Mouse (Mus musculus) liver, embryonic 14.5 days (tissue): ENCODE results near the gene Pphln1. TPM values are rescaled to one million over a fixed set of nuclear protein-coding genes. Genes with fewer than 3 reads are reported as not detected.

Experiments
- ATAC-seq: fragments of 200-750 bp; cut with Nextera tagmentation; 2 replicates; pipeline ENCODE4 v1.8.0; 2017; ENCODE audit warnings: moderate number of reproducible peaks, mild to moderate bottlenecking, moderate library complexity; ENCODE audit not compliant: insufficient read depth
- DNase-seq, 3 experiments: peaks; one replicate each; pipeline ENCODE4 v3.0.0-alpha.2; 2012 to 2013; ENCODE audit warnings: low read depth in 3 of 3, low spot score in 3 of 3
- H3K27ac ChIP-seq: fragments of 300-500 bp; sonication (generic); 2 replicates; pipeline ENCODE4 v1.5.1; 2014; ENCODE audit warnings: moderate library complexity, mild to moderate bottlenecking, control low read depth, inconsistent platforms
- H3K27me3 ChIP-seq: fragments of 300-500 bp; sonication (generic); 2 replicates; pipeline ENCODE4 v1.6.1; 2014; ENCODE audit warnings: mild to moderate bottlenecking, low read length, moderate library complexity; ENCODE audit not compliant: control insufficient read depth, insufficient read depth
- H3K36me3 ChIP-seq: fragments of 300-500 bp; sonication (generic); replicated peaks from 2 replicates; pipeline ENCODE4 v1.6.1; 2014; ENCODE audit warnings: low read depth; ENCODE audit not compliant: control insufficient read depth, insufficient read depth
- H3K4me1 ChIP-seq, 2 experiments: fragments of 200-500 bp in 1 of 2; fragments of 300-500 bp in 1 of 2; sonication (generic) in 1 of 2; replicated peaks; 2 replicates each; pipeline ENCODE4 v1.6.1; 2012 to 2014; ENCODE audit warnings: antibody characterized with exemption in 1 of 2, inconsistent platforms in 1 of 2, low read length in 1 of 2; ENCODE audit not compliant: control insufficient read depth in 2 of 2, insufficient read depth in 2 of 2
- H3K4me2 ChIP-seq: fragments of 300-500 bp; sonication (generic); 2 replicates; pipeline ENCODE4 v1.6.1; 2014; ENCODE audit warnings: low read depth, mild to moderate bottlenecking, control low read depth, moderate library complexity
- H3K4me3 ChIP-seq, 2 experiments: fragments of 200-500 bp in 1 of 2; fragments of 300-500 bp in 1 of 2; sonication (generic) in 1 of 2; 2 replicates each; pipeline ENCODE4 v1.5.1; 2012 to 2014; ENCODE audit warnings: low read depth in 2 of 2, low read length in 2 of 2, mild to moderate bottlenecking in 2 of 2, control low read depth in 1 of 2, inconsistent platforms in 1 of 2, moderate library complexity in 1 of 2; ENCODE audit not compliant: insufficient read depth in 1 of 2
- H3K9ac ChIP-seq: fragments of 300-500 bp; sonication (generic); replicated peaks from 2 replicates; pipeline ENCODE4 v1.6.1; 2014; ENCODE audit warnings: mild to moderate bottlenecking, control low read depth, moderate library complexity
- H3K9me3 ChIP-seq: fragments of 300-500 bp; sonication (generic); 2 replicates; pipeline ENCODE4 v1.6.1; 2016; ENCODE audit warnings: low read length, mixed read lengths; ENCODE audit not compliant: control insufficient read depth
- CTCF ChIP-seq: IDR thresholded peaks from 2 replicates; pipeline ENCODE4 v1.5.1; 2016; ENCODE audit warnings: antibody characterized with exemption, low read depth, control low read depth
- EP300 ChIP-seq: IDR thresholded peaks from 2 replicates; pipeline ENCODE4 v1.6.1; 2016; ENCODE audit warnings: antibody characterized with exemption, low read depth
- WGBS: fragments of 180-500 bp; shearing (Covaris S2); extraction: QIAGEN DNeasy Blood & Tissue Kit; methylation state at CpG from one replicate; pipeline ENCODE4 v1.1.7; 2014; ENCODE audit not compliant: insufficient replicate concordance; 5-methylcytosine and 5-hydroxymethylcytosine counted together
- polyA plus RNA-seq, 2 experiments: library from polyadenylated mRNA; depleted of rRNA in 1 of 2; stranded (reverse) in 1 of 2; unstranded in 1 of 2; fragments of >200 nt; fragmentation: Nextera tagmentation in 1 of 2; extraction: Ambion mirVana in 1 of 2; gene quantifications; 2 replicates each; pipeline versions ENCODE4 v1.2.1 to v1.2.3; 2012 to 2014

Gene Pphln1
- polyA plus RNA-seq, 2 experiments = 9.6 to 9.7 TPM

DNA sequence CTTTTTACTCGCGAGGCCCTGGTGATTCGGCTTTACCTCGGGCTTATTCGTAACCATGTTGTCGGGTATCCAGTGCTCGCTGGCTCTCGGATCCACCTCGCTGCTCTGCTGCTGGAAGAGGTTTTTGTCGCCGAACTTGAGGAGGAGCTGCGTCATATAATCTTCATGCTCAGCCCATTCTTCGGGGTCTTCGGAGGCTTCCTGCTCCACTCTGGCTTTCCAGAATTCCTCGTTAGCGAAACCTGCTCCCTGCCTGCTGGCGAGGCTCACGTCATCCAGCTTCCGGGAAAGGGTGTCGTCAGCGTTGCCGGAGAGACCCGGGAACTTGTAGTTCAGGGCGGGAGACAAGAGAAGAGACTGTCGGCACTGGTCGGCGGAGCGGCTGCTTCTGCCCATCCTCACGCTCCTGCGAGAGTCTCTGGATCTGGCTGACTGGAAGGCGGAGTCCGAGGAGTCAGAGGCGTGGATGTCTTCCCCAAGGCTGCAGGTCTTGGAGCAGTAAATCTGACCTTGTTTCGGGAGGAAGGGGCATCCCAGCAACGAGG is 105.1 kb downstream of the Pphln1 start:
- ATAC-seq = no peak
- DNase-seq = no peak
- H3K27me3 ChIP-seq = no peaks in the 10 kb centered on the region
- H3K4me3 ChIP-seq = no peak overlapping the region
- WGBS = 91% methylated on average over 35 of the region's 35 CpGs
- no peak overlapping the region for H3K9ac ChIP-seq
- no peak overlapping the region for H3K27ac ChIP-seq
- no peak for TF ChIP-seq EP300
- TF ChIP-seq CTCF = no peak
- no peaks in the 10 kb centered on the region for H3K4me1 ChIP-seq
- peaks cover 8% of the 10 kb centered on the region for H3K36me3 ChIP-seq
- no peaks in the 10 kb centered on the region for H3K9me3 ChIP-seq
- H3K4me2 ChIP-seq = no peak overlapping the region

DNA sequence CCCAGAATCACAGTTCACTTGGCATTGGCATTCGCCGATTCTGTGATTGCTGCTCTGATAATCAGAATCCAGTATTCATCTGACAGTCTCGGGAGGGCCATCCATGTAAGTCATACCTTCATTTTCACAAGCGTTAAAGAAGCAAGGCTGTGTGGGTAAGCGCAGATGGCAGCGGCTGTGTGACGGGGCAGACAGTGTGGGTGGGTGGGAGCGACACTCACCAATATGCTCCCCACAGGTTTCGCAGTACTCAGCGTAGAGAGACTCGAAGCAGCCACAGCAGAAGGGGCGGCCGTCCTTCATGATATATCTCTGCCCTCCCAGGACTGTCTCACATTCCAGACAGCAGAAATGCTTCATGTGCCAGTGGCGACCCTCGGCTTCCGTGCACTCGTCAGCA is 106.7 kb downstream of the Pphln1 start:
- H3K9ac ChIP-seq = no peak overlapping the region
- WGBS = 85% methylated on average over 17 of the region's 17 CpGs
- peaks cover 8% of the 10 kb centered on the region for H3K36me3 ChIP-seq
- ATAC-seq = no peak
- H3K4me2 ChIP-seq = no peak overlapping the region
- DNase-seq = no peak
- H3K27me3 ChIP-seq = no peaks in the 10 kb centered on the region
- no peak overlapping the region for H3K27ac ChIP-seq
- TF ChIP-seq CTCF (no peak), EP300 (no peak)
- H3K9me3 ChIP-seq = no peaks in the 10 kb centered on the region
- H3K4me1 ChIP-seq = no peaks in the 10 kb centered on the region
- H3K4me3 ChIP-seq = no peak overlapping the region

- peaks cover 0 to 7% of the 10 kb centered on the region in 2 experiments; a peak in 1 of 4 replicates for H3K4me1 ChIP-seq
- H3K4me2 ChIP-seq = no peak overlapping the region
- no peak overlapping the region for H3K27ac ChIP-seq
- no peak overlapping the region for H3K9ac ChIP-seq
- H3K4me3 ChIP-seq = no peak overlapping the region
- 62% methylated on average over 12 of the region's 12 CpGs for WGBS
- DNase-seq (no peak), ATAC-seq (no peak)
- H3K27me3 ChIP-seq = no peaks in the 10 kb centered on the region
- 0 out of 2 replicates have a peak, but pooled peaks cover 3% of the 10 kb centered on the region for H3K36me3 ChIP-seq
- TF ChIP-seq CTCF (no peak), EP300 (no peak)
- H3K9me3 ChIP-seq = no peaks in the 10 kb centered on the region
Observed at GRCm38 (mm10) chr15:93510690-93511336, 112.7 kb downstream of the Pphln1 start.

DNA sequence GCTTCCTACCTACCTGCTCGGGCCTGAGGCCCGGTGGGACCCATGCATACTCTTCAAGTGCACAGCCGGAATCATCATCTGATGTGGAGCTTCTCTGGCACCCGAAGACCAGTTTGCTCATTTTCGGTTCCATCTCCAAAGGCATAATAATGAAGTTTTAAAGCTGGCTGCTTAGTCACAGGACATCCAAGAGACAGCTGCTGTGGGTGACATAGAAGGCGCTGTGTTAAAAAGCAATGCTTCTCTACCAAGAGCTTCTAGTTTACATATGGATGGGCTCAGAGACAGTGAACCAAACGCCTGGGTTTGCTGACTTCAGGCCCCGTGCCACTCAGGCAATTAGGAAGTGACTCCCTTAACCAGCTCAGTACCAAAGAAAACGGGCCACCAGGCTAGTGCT is 114.3 kb downstream of the Pphln1 start:
- H3K9ac ChIP-seq = no peak overlapping the region
- DNase-seq (no peak), ATAC-seq (no peak)
- no peak overlapping the region for H3K27ac ChIP-seq
- H3K4me3 ChIP-seq = no peak overlapping the region
- no peaks in the 10 kb centered on the region for H3K36me3 ChIP-seq
- 58% methylated on average over 9 of the region's 9 CpGs for WGBS
- TF ChIP-seq CTCF = no peak
- no peak for TF ChIP-seq EP300
- H3K27me3 ChIP-seq = no peaks in the 10 kb centered on the region; the same call in 1 of the 2 replicates
- H3K9me3 ChIP-seq = no peaks in the 10 kb centered on the region
- H3K4me2 ChIP-seq = no peak overlapping the region
- H3K4me1 ChIP-seq = peaks cover 0 to 9% of the 10 kb centered on the region in 2 experiments; a peak in 2 of 4 replicates

- 4% methylated on average over 10 of the region's 10 CpGs for WGBS
- H3K27ac ChIP-seq = no peak overlapping the region
- no peaks in the 10 kb centered on the region for H3K9me3 ChIP-seq
- ATAC-seq = peak; percentile 39; the same call in 1 of the 2 replicates
- H3K4me1 ChIP-seq = peaks cover 0 to 19% of the 10 kb centered on the region in 2 experiments; a peak in 3 of 4 replicates
- no peak for DNase-seq
- H3K27me3 ChIP-seq = peaks cover 9% of the 10 kb centered on the region
- peak overlapping the region; percentile 9; the same call in 1 of the 2 replicates for H3K9ac ChIP-seq
- TF ChIP-seq EP300 (no peak), CTCF (no peak)
- peak overlapping the region; percentile 20 to 36; a peak in 3 of 4 replicates for H3K4me3 ChIP-seq
- peak overlapping the region; percentile 58 for H3K4me2 ChIP-seq
- no peaks in the 10 kb centered on the region for H3K36me3 ChIP-seq
Observed at GRCm38 (mm10) chr15:93513939-93514341, 115.8 kb downstream of the Pphln1 start.
